17 mouse cellular contexts compared by ENCODE assay signal in the genomic region with DNA sequence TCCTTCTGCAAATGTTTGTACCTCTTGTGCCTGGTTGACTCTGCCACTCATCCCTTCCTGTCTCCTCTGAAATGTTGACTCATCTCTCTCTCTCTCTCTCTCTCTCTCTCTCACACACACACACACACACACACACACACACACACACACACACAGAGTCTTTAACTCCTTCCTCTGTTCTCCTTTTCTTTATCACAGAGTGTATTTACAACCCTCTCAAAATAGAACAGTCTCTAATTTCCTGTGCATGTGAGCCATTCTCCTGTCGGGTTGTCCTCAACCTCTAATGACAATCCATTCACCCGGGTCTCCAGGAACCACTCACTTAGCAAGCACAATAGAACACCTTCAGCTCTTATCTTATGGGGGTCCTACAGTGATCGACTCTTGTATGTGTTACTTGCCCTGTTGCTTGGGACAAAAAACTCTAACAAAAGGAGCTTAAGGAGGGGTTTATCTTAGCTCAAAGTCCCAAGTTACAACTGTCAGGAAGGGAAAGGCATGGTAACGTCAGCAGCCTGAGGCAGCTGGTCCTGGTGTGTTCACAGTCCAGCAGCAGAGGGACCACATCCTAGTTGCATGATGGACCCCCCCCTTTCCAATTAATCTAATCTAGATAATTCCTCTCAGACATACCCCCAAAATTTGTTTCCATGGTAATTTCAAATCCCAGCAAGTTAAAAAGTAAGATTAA.
"Had no signal": no experiment of that assay in that cellular context is flagged by ENCODE, and none has a peak within 500 bp of the region (broad histone marks: within the 10 kb centered on the region; RNA-seq: fewer than 3 reads in every experiment).

No protein-coding gene starts in this region.

- H3K9ac ChIP-seq: lung, embryonic 15.5 days; midbrain, embryonic 13.5 days; midbrain, embryonic 15.5 days; neural tube, embryonic 12.5 days; stomach, embryonic 15.5 days had no signal

- H3K27me3 ChIP-seq: lung, embryonic 15.5 days; midbrain, embryonic 15.5 days; neural tube, embryonic 12.5 days; stomach, embryonic 15.5 days had no signal

- H3K4me2 ChIP-seq: lung, embryonic 15.5 days; midbrain, embryonic 11.5 days; midbrain, embryonic 13.5 days; midbrain, embryonic 15.5 days; neural tube, embryonic 12.5 days; stomach, embryonic 15.5 days had no signal

- H3K4me1 ChIP-seq: lung, embryonic 15.5 days; stomach, embryonic 15.5 days had no signal

- H3K36me3 ChIP-seq: lung, embryonic 15.5 days; midbrain, embryonic 13.5 days; midbrain, embryonic 15.5 days; neural tube, embryonic 12.5 days; stomach, embryonic 15.5 days had no signal

- H3K27ac ChIP-seq: lung, embryonic 15.5 days; macrophage; midbrain, embryonic 13.5 days; midbrain, embryonic 15.5 days; neural tube, embryonic 12.5 days; stomach, embryonic 15.5 days; stomach, postnatal 0 days had no signal

- H3K9me3 ChIP-seq: lung, embryonic 15.5 days; midbrain, embryonic 15.5 days; stomach, embryonic 15.5 days had no signal

- ATAC-seq: lung, postnatal 0 days; midbrain, embryonic 13.5 days; midbrain, embryonic 15.5 days had no signal

- DNase-seq: lung, adult 2 months; lung, postnatal 14 days; lung, postnatal 36 days; right cerebral cortex, postnatal 14 days; thymus, adult 2 months; thymus, postnatal 25 days; thymus, postnatal 4 days had no signal

- H3K4me3 ChIP-seq: lung, embryonic 15.5 days; megakaryocyte, embryonic 14.5 days; midbrain, embryonic 13.5 days; midbrain, embryonic 15.5 days; neural tube, embryonic 12.5 days; stomach, embryonic 15.5 days had no signal
